Mouse (Mus musculus): Measurements from ENCODE around the gene Tmem222. TPM values are rescaled to one million over a fixed set of nuclear protein-coding genes. Genes with fewer than 3 reads are reported as not detected.

Gene Tmem222
- polyA plus RNA-seq, 2 experiments: 31.6 to 36.4 TPM

GRCm38 (mm10) chr4:133307331-133307730, 29.7 kb upstream of the Tmem222 start:
- no peaks in the 10 kb centered on the region for H3K9me3 ChIP-seq (ENCODE audit: control insufficient read depth, low read length)
- DNase-seq (ENCODE audit: low read depth in 3 of 3, low spot score in 3 of 3): peak in 1 of 3 experiments; percentile 40
- 34% methylated on average over 3 of the region's 3 CpGs for WGBS (ENCODE audit: insufficient replicate concordance)
- no peak overlapping the region for H3K27ac ChIP-seq
- H3K4me1 ChIP-seq (replicated peaks; ENCODE audit: control insufficient read depth in 2 of 2, insufficient read depth in 2 of 2, low read length in 1 of 2): no peaks in the 10 kb centered on the region
- H3K4me3 ChIP-seq (ENCODE audit: insufficient read depth in 1 of 2, low read depth in 2 of 2, low read length in 2 of 2): no peak overlapping the region
- H3K4me2 ChIP-seq (ENCODE audit: low read depth): no peak overlapping the region
- peak; percentile 89 for TF ChIP-seq CTCF (IDR thresholded peaks at IDR 0.05; ENCODE audit: low read depth)
- no peak for TF ChIP-seq EP300 (IDR thresholded peaks at IDR 0.05; ENCODE audit: low read depth)
- H3K27me3 ChIP-seq (ENCODE audit: control insufficient read depth, insufficient read depth, low read length): no peaks in the 10 kb centered on the region
- no peak overlapping the region for H3K9ac ChIP-seq (replicated peaks)
- ATAC-seq (ENCODE audit: insufficient read depth): no peak
- no peaks in the 10 kb centered on the region for H3K36me3 ChIP-seq (replicated peaks; ENCODE audit: control insufficient read depth, insufficient read depth, low read depth)

- 0 out of 2 replicates have a peak, but pooled peaks have one; percentile 15 for ATAC-seq (ENCODE audit: insufficient read depth)
- no peaks in the 10 kb centered on the region for H3K4me1 ChIP-seq (replicated peaks; ENCODE audit: control insufficient read depth in 2 of 2, insufficient read depth in 2 of 2, low read length in 1 of 2)
- 66% methylated on average over 7 of the region's 7 CpGs for WGBS (ENCODE audit: insufficient replicate concordance)
- H3K4me2 ChIP-seq (ENCODE audit: low read depth): no peak overlapping the region
- no peaks in the 10 kb centered on the region for H3K27me3 ChIP-seq (ENCODE audit: control insufficient read depth, insufficient read depth, low read length)
- peaks cover 3% of the 10 kb centered on the region; the same call in 1 of the 2 replicates for H3K36me3 ChIP-seq (replicated peaks; ENCODE audit: control insufficient read depth, insufficient read depth, low read depth)
- H3K27ac ChIP-seq: no peak overlapping the region
- TF ChIP-seq CTCF (IDR thresholded peaks at IDR 0.05; ENCODE audit: low read depth): no peak
- TF ChIP-seq EP300 (IDR thresholded peaks at IDR 0.05; ENCODE audit: low read depth): no peak
- no peak for DNase-seq (ENCODE audit: low read depth in 3 of 3, low spot score in 3 of 3)
- no peak overlapping the region for H3K9ac ChIP-seq (replicated peaks)
- no peak overlapping the region for H3K4me3 ChIP-seq (ENCODE audit: insufficient read depth in 1 of 2, low read depth in 2 of 2, low read length in 2 of 2)
- H3K9me3 ChIP-seq (ENCODE audit: control insufficient read depth, low read length): no peaks in the 10 kb centered on the region
Measured at GRCm38 (mm10) chr4:133305825-133306224, 28.2 kb upstream of the Tmem222 start.

- no peak overlapping the region for H3K4me3 ChIP-seq (ENCODE audit: insufficient read depth in 1 of 2, low read depth in 2 of 2, low read length in 2 of 2)
- no peak overlapping the region for H3K4me2 ChIP-seq (ENCODE audit: low read depth)
- no peaks in the 10 kb centered on the region for H3K9me3 ChIP-seq (ENCODE audit: control insufficient read depth, low read length)
- ATAC-seq (ENCODE audit: insufficient read depth) (no peak), DNase-seq (ENCODE audit: low read depth in 3 of 3, low spot score in 3 of 3) (no peak)
- no peak overlapping the region for H3K27ac ChIP-seq
- no peak overlapping the region for H3K9ac ChIP-seq (replicated peaks)
- no peak for TF ChIP-seq CTCF (IDR thresholded peaks at IDR 0.05; ENCODE audit: low read depth)
- no peak for TF ChIP-seq EP300 (IDR thresholded peaks at IDR 0.05; ENCODE audit: low read depth)
- H3K36me3 ChIP-seq (replicated peaks; ENCODE audit: control insufficient read depth, insufficient read depth, low read depth): peaks cover 3% of the 10 kb centered on the region; the same call in 1 of the 2 replicates
- 81% methylated on average over 7 of the region's 7 CpGs for WGBS (ENCODE audit: insufficient replicate concordance)
- H3K4me1 ChIP-seq (replicated peaks; ENCODE audit: control insufficient read depth in 2 of 2, insufficient read depth in 2 of 2, low read length in 1 of 2): no peaks in the 10 kb centered on the region
- H3K27me3 ChIP-seq (ENCODE audit: control insufficient read depth, insufficient read depth, low read length): no peaks in the 10 kb centered on the region
Measured at GRCm38 (mm10) chr4:133304770-133305169, 27.2 kb upstream of the Tmem222 start.

- Histone ChIP-seq H3K9ac (replicated peaks) (no peak overlapping the region), H3K4me2 (ENCODE audit: low read depth) (no peak overlapping the region), H3K4me3 (ENCODE audit: insufficient read depth in 1 of 2, low read depth in 2 of 2, low read length in 2 of 2) (no peak overlapping the region), H3K9me3 (ENCODE audit: control insufficient read depth, low read length) (no peaks in the 10 kb centered on the region), H3K27me3 (ENCODE audit: control insufficient read depth, insufficient read depth, low read length) (no peaks in the 10 kb centered on the region), H3K36me3 (replicated peaks; ENCODE audit: control insufficient read depth, insufficient read depth, low read depth) (peaks cover 3% of the 10 kb centered on the region; the same call in 1 of the 2 replicates), H3K27ac (no peak overlapping the region), H3K4me1 (replicated peaks; ENCODE audit: control insufficient read depth in 2 of 2, insufficient read depth in 2 of 2, low read length in 1 of 2) (no peaks in the 10 kb centered on the region)
- WGBS (ENCODE audit: insufficient replicate concordance): 57% methylated on average over 5 of the region's 5 CpGs
- TF ChIP-seq CTCF (IDR thresholded peaks at IDR 0.05; ENCODE audit: low read depth) (no peak), EP300 (IDR thresholded peaks at IDR 0.05; ENCODE audit: low read depth) (no peak)
- ATAC-seq (ENCODE audit: insufficient read depth) (no peak), DNase-seq (ENCODE audit: low read depth in 3 of 3, low spot score in 3 of 3) (no peak)
Measured at GRCm38 (mm10) chr4:133302668-133303067, 25.1 kb upstream of the Tmem222 start.

- TF ChIP-seq EP300 (IDR thresholded peaks at IDR 0.05; ENCODE audit: low read depth) (no peak), CTCF (IDR thresholded peaks at IDR 0.05; ENCODE audit: low read depth) (peak; percentile 97)
- Histone ChIP-seq H3K4me2 (ENCODE audit: low read depth) (no peak overlapping the region), H3K9me3 (ENCODE audit: control insufficient read depth, low read length) (no peaks in the 10 kb centered on the region), H3K27me3 (ENCODE audit: control insufficient read depth, insufficient read depth, low read length) (no peaks in the 10 kb centered on the region), H3K4me1 (replicated peaks; ENCODE audit: control insufficient read depth in 2 of 2, insufficient read depth in 2 of 2, low read length in 1 of 2) (no peaks in the 10 kb centered on the region), H3K27ac (no peak overlapping the region), H3K4me3 (ENCODE audit: insufficient read depth in 1 of 2, low read depth in 2 of 2, low read length in 2 of 2) (no peak overlapping the region), H3K9ac (replicated peaks) (no peak overlapping the region), H3K36me3 (replicated peaks; ENCODE audit: control insufficient read depth, insufficient read depth, low read depth) (peaks cover 3% of the 10 kb centered on the region; the same call in 1 of the 2 replicates)
- DNase-seq (ENCODE audit: low read depth in 3 of 3, low spot score in 3 of 3): no peak
- no peak for ATAC-seq (ENCODE audit: insufficient read depth)
- WGBS (ENCODE audit: insufficient replicate concordance): 30% methylated on average over 4 of the region's 4 CpGs
Measured at GRCm38 (mm10) chr4:133301802-133302201, 24.2 kb upstream of the Tmem222 start.
